Mouse (Mus musculus): ENCODE results near the gene Pdia4.
"Not testable (repeated sequence)": the region's sequence is repeated elsewhere in the genome, so short reads cannot be mapped to it uniquely, and the experiment has no call there.

The Pdia4 gene

DNA sequence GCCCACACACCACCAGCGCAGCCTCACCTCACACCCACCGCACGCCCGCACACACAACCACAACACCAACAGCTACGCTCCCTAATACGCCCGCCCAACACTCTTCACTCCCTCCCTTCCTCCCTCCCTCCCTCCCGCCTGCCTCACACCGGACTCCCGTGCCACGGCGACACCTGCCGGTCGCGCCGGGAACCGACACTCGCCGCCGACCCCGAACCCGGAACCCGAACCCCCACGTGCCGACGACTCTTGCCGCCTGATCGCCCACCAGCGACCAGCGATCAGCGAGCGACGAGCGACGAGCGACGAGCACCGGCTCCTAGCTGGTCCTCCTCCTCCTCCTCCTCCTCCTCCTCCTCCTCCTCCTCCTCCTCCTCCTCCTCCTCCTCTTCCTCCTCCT, 55.4 kb downstream of the Pdia4 start:
- not testable (repeated sequence) for DNase-seq

DNA sequence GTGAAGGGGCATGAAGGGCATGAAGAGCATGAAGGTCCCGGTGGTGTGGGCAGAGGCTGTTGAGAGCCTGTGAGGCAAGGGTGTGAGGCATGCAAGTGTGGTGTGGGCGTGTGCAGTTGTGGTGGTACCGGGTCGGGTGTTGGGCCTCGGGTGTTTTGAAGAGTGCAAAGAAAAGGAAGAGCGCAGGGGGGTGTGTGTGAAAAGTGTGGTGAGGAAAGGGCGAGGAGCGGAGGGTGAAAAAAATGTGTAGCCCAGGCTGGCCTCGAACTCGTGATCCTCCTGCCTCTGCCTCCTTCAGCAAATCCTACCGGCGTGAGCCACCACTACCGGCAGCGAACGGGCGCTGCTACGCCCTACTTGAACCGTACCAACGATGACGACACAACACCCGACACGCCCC, 55.8 kb downstream of the Pdia4 start:
- DNase-seq, result not testable (repeated sequence)

DNA sequence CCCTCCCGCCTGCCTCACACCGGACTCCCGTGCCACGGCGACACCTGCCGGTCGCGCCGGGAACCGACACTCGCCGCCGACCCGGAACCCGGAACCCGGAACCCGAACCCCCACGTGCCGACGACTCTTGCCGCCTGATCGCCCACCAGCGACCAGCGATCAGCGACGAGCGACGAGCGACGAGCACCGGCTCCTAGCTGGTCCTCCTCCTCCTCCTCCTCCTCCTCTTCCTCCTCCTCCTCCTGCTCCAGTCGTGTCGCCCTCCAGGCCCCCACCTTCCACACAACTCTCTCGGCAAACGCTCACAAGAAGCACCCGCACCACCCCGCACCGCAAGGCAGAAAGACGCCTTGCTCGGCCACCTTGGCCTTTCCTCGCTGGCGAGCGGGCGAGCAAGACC, 60.1 kb downstream of the Pdia4 start:
- not testable (repeated sequence) for DNase-seq

DNA sequence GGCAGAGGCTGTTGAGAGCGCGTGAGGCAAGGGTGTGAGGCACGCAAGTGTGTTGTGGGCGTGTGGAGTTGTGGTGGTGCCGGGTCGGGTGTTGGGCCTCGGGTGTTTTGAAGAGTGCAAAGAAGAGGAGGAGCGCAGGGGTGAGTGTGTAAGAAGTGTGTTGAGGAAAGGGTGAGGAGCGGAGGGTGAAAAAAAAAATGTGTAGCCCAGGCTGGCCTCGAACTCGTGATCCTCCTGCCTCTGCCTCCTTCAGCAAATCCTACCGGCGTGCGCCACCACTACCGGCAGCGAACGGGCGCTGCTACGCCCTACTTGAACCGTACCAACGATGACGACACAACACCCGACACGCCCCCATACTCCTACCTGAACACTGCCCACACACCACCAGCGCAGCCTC, 64.9 kb downstream of the Pdia4 start:
- DNase-seq, result peak; percentile 84 to 87

DNA sequence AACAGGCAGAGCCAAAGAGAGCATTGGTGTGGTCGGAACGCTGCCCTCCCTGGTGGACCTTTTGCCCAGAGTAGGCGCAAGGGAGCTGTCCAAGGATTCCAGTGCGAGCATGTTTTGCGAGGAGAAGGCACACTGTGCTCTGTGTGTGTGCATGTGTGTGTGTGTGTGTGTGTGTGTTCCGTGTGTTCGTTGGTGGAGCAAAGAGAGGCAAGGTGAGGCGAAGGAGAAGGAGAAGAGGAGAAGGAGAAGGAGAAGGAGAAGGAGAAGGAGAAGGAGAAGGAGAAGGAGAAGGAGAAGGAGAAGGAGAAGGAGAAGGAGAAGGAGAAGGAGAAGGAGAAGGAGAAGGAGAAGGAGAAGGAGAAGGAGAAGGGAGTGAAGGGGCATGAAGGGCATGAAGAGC, 65.3 kb downstream of the Pdia4 start:
- not testable (repeated sequence) for DNase-seq

Data from kidney, postnatal 25 days (tissue).